Mouse (Mus musculus) gastrocnemius, adult 2 months (tissue): Measurements from ENCODE around the gene Slc23a2. TPM values are rescaled to one million over a fixed set of nuclear protein-coding genes. Genes with fewer than 3 reads are reported as not detected.

Experiments
- DNase-seq: peaks from one replicate; pipeline ENCODE4 v3.0.0; 2022
- H3K27ac ChIP-seq: fragments of 200-600 bp; 2 replicates; pipeline ENCODE4 v1.8.1; 2022; ENCODE audit warnings: mild to moderate bottlenecking
- H3K4me3 ChIP-seq: fragments of 200-600 bp; 2 replicates; pipeline ENCODE4 v1.8.1; 2022; ENCODE audit warnings: mild to moderate bottlenecking, moderate library complexity
- CTCF ChIP-seq: fragments of 200-600 bp; IDR thresholded peaks from 2 replicates; pipeline ENCODE4 v1.8.1; 2022; ENCODE audit warnings: antibody characterized with exemption, mild to moderate bottlenecking, moderate library complexity
- intact Hi-C: fragments of 180-260 bp; cut with DNase I; formaldehyde crosslinking; loops from one replicate; pipeline ENCODE4 v1.15.1; 2025
- total RNA-seq, 2 experiments: library from RNA; stranded (reverse); gene quantifications; 2 replicates each; pipeline ENCODE4 v1.2.3; 2021

Gene Slc23a2
- total RNA-seq, 2 experiments from 2014 or later: 7.7 to 10.8 TPM

GRCm38 (mm10) chr2:132152670-132153069 is 7.8 kb upstream of the Slc23a2 start:
- intact Hi-C loops: no loop called here
- no peak for TF ChIP-seq CTCF
- no peak overlapping the region for H3K27ac ChIP-seq
- H3K4me3 ChIP-seq: no peak overlapping the region
- peak; percentile 34 for DNase-seq

GRCm38 (mm10) chr2:132151592-132151991 is 6.7 kb upstream of the Slc23a2 start:
- intact Hi-C loops: no loop called here
- DNase-seq: peak; percentile 51
- TF ChIP-seq CTCF: no peak
- Histone ChIP-seq H3K4me3 (no peak overlapping the region), H3K27ac (peak overlapping the region; percentile 38; the same call in 1 of the 2 replicates)

DNA sequence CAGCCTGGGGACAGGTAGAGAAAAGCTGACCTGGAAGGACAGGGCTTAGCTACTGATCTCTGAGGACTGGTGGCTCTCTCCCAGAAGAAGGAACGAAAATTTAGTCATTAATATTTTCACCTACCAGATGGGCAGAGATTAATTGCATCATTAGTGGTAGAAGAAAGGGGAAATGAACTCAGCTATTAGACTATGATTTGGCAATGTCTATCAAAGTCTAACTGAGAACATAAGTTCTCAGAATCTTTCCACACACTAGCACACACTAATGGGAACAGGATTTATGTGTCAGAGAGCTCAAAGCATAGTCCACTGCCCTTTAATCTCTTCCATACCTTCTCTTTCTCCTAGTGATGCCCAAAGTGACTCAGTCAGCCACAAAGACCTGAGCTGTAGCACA is 6.0 kb upstream of the Slc23a2 start:
- no peak for DNase-seq
- TF ChIP-seq CTCF: no peak
- intact Hi-C loops: no loop called here

DNA sequence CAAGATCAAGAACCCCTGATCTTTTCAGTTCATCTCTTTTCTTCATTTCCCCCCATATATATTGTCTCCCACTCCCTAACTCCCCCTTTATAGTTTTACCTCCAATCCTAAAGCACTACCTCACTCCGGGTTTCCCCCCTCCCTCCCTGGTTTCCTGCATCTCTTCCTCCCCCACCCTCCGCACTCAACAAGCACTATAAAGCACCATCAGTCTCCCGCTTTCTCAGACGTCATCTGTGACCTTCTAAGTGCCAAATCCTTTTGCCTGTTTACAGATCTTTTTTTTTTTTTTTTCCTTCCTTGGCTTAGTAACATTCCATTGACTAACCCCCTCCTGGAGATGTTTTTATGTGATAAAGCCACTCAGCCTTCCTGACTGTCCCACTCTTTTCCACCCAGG is 1.6 kb upstream of the Slc23a2 start:
- no peak for TF ChIP-seq CTCF
- DNase-seq: no peak
- Histone ChIP-seq H3K27ac (no peak overlapping the region), H3K4me3 (no peak overlapping the region)
- intact Hi-C loops: loop anchor here (10.0 kb wide), 1 partner anchor 68 kb away; no protein-coding TSS in a partner anchor

More for the DNA sequence above, 6.0 kb upstream of the Slc23a2 start:
- no peak overlapping the region for H3K27ac ChIP-seq
- H3K4me3 ChIP-seq: no peak overlapping the region

DNA sequence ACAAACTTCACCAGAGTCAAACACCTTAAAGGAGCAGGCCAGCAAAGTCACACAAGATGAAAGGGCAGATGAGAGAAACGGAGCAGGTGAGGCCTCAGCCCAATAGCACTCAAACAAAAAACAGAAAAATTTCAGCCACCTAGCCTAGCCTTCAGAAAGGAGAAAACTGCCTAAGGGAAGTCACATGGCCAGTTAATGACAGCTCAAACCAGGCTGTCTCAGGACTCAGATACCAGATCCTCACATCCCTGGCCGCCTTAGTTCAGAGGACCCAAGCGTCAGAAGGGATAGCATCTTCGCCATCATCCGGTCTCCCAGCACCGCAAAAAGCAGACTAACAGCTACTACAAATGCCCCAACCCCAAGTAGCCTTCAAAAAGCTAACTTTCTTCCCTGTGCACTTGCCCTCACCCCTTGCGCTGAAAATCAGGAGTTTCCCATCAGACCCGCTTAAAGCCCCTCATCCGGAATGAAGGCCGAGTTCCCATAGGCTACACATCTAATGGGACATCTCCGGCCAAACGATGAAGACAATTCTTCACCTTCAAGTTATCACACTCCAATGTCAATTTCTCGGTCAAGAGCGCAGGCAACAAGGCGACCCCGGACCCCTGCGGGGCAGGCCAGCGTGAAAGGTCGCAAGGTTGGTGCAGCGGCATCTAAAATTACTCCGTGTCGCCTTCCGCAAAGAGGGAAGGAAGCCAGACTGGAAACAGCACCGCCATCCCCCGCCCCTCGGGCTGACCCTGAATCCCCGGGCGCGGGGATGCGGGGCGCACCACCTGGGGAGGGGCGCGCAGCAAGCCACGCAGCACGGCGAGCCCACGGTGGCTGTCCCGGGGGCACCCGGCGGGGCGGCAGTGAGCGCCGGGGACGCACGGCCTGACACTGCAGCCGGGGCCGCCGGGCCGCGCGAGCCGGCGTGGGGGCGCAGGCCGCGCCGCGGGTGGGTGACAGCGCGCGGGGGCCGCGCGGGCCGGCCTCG is 673 bp downstream of the Slc23a2 start:
- no peak for TF ChIP-seq CTCF
- peak; percentile 61 for DNase-seq
- intact Hi-C loops: loop anchor here (10.0 kb wide), 1 partner anchor 71 kb away; no protein-coding TSS in a partner anchor
- Histone ChIP-seq H3K4me3 (peak overlapping the region; percentile 98), H3K27ac (peak overlapping the region; percentile 87)

DNA sequence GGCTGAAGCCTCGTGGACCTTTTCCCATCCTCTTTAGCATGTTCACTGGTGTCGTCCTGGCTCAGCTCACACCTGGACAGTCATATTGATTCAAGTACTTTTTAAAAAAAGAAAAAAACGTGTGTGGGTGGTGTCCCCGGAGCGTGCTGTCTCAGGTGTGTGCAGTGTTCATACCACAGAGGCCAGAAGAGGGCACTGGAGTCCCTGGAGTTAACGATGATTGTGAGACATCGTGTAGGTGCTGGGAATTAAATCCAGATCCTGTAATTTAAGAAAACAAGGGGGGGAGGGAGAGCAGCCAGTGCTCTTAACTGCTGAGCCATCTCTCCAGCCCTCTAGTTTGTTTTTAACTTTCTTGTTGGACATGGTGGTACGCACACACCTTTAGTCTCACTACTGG is 2.3 kb downstream of the Slc23a2 start:
- no peak overlapping the region for H3K27ac ChIP-seq
- TF ChIP-seq CTCF: peak; percentile 24; the same call in 1 of the 2 replicates
- intact Hi-C loops: loop anchor here (10.0 kb wide), 1 partner anchor 72 kb away; no protein-coding TSS in a partner anchor
- no peak overlapping the region for H3K4me3 ChIP-seq
- no peak for DNase-seq

DNA sequence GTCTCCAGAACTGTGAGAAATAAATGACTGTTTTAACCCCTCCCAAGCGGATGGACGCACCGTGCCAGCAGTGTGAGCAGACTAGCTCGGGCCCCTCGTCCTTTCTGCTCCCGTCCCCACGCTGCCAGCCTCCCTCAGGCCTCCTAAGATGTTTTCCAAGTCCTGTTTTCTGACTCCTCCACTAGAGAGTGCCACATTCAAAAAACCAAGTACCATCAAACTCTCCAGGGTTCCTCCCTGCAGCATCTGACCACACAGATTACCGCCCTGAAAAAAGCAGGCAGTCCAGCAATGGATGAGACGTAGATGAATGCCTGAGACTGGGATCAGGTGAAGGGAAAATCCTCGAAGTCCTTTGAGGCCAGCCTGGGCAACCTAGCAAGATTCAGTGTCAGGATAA is 4.4 kb downstream of the Slc23a2 start:
- Histone ChIP-seq H3K4me3 (no peak overlapping the region), H3K27ac (no peak overlapping the region)
- DNase-seq: no peak
- intact Hi-C loops: loop anchor here (2.0 to 10.0 kb wide), 2 partner anchors 74 to 100 kb away; no protein-coding TSS in a partner anchor
- no peak; the same call in 1 of the 2 replicates for TF ChIP-seq CTCF

GRCm38 (mm10) chr2:132139099-132139498 is 5.8 kb downstream of the Slc23a2 start:
- peak; percentile 49 for TF ChIP-seq CTCF
- intact Hi-C loops: no loop called here
- DNase-seq: no peak
- H3K27ac ChIP-seq: no peak overlapping the region
- H3K4me3 ChIP-seq: no peak overlapping the region

GRCm38 (mm10) chr2:132135876-132136637 is 8.9 kb downstream of the Slc23a2 start:
- TF ChIP-seq CTCF: peak; percentile 55
- H3K4me3 ChIP-seq: no peak overlapping the region
- DNase-seq: peak; percentile 55
- peak overlapping the region; percentile 56 for H3K27ac ChIP-seq
- intact Hi-C loops: no loop called here

DNA sequence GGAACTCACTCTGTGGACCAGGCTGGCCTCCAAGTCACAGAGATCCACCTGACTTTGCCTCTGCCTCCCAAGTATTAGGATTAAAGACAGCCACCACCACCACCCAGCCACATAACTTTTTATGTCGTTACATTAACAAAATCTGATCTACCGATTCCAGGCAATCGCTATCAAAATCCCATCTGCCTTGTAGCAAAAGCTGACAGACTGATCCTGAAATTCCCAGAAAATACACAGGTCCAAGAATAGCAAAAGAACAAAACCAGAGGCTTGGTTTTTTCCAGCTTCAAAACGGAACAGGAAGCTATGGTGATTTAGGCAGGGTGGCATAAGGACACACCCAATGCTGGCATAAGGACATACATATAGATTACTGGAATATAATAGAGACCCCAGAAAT is 10.2 kb downstream of the Slc23a2 start:
- DNase-seq: peak; percentile 44
- peak overlapping the region; percentile 56 for H3K27ac ChIP-seq
- no peak for TF ChIP-seq CTCF
- intact Hi-C loops: no loop called here
- H3K4me3 ChIP-seq: peak overlapping the region; percentile 10

DNA sequence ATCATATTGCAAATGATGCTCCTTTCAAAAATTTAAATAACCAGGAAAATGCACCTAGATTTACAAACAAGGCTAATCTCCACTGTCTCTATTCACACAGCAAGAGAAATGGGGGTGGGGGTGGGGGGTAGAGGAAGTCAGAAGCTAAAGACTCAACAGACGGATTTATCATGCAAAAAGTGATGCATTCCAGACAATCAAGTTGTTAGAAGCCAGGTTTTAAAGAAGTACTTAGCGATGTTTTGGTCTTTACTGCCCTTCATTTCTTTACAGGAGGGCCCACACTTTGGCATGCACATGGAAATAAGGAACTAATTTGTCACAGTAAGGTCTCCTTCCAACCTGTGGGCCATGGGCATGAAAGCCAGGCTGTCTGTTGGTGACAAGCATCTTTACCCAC is 11.5 kb downstream of the Slc23a2 start:
- intact Hi-C loops: no loop called here
- TF ChIP-seq CTCF: no peak
- DNase-seq: no peak
- Histone ChIP-seq H3K27ac (peak overlapping the region; percentile 58; the same call in 1 of the 2 replicates), H3K4me3 (no peak overlapping the region)

GRCm38 (mm10) chr2:132131266-132131665 is 13.6 kb downstream of the Slc23a2 start:
- Histone ChIP-seq H3K4me3 (peak overlapping the region; percentile 66), H3K27ac (peak overlapping the region; percentile 87)
- intact Hi-C loops: no loop called here

DNA sequence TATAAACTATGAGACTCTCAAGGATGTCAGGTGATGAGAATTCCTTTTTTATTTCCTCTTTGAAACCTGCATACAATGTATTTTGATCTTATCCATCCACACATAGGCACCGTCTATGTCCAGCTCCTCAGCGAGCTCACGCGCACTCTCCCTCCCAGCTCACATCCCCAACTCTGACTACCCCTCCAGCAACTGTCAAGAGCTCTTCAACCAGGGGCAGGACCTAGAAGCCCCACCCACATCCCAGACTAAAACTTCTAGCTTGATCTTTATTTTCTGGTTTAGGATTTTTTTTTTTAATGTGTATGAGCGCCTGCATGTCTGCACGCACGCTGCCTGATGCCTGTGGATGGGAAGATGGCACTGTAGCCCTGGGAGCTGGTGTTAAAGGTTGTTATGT is 14.9 kb downstream of the Slc23a2 start:
- TF ChIP-seq CTCF: no peak
- no peak overlapping the region for H3K4me3 ChIP-seq
- peak overlapping the region; percentile 87; the same call in 1 of the 2 replicates for H3K27ac ChIP-seq
- no peak for DNase-seq
- intact Hi-C loops: no loop called here

More at GRCm38 (mm10) chr2:132131266-132131665, 13.6 kb downstream of the Slc23a2 start:
- TF ChIP-seq CTCF: no peak
- peak; percentile 86 for DNase-seq
